Mouse (Mus musculus) heart, adult 2 months (tissue): ENCODE results near the gene Tmem30c.

Experiments used
- CTCF ChIP-seq: fragments of 200-600 bp; IDR thresholded peaks from 2 replicates; pipeline ENCODE4 v1.8.1; 2022; ENCODE audit warnings: antibody characterized with exemption, mild to moderate bottlenecking, moderate library complexity
- EP300 ChIP-seq: fragments of 200-500 bp; IDR thresholded peaks from 2 replicates; pipeline ENCODE4 v1.6.1; 2011; ENCODE audit warnings: low read depth, low read length, control low read depth; ENCODE audit not compliant: insufficient read depth
- POLR2A ChIP-seq: fragments of 200-500 bp; IDR thresholded peaks from 2 replicates; pipeline ENCODE4 v1.6.1; 2011; ENCODE audit warnings: mild to moderate bottlenecking, low read depth, low read length, control low read depth; ENCODE audit not compliant: insufficient read depth

DNA sequence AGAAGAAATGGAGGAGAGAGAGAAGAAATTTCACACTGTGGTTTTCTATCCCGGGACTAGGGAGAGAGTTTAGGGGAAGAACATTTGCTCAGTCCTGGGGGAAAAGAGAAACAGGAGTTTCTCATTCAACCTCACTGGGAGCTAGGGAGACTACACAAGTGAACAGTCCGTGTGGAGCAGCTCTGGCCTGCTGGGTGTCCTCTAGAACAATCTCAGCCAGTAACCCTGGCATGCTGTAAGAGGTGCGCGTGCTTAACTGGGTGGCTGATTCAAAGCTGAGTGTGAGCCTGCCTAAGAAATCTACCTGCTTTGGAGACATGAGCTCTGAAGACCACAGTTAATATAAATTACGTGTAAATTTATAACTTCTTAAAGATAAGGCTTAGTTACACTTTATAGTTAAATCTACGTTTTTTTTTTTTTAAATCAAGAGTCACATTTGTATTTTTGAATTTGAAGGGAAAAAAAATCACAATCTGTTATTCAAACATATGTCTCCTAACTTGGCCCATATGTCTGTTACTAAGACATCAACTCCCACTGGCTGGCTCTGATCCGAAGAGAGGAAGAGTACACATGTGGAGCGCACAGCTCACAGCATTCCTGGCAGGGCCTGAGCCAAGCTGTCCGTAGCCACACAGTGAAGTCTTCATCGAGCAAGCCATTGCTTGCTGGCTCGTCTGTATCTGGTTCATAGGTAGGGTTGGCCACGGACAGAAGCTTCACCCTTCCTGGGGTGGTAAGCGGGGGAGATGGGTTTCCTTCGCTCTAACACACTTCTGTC is 24.4 kb downstream of the Tmem30c start:
- TF ChIP-seq EP300 (no peak), POLR2A (no peak), CTCF (no peak)
